Mouse (Mus musculus) hindbrain, embryonic 14.5 days (tissue): ENCODE data around the gene Tor2a. TPM values are rescaled to one million over a fixed set of nuclear protein-coding genes. Genes with fewer than 3 reads are reported as not detected.

Experiments used
- ATAC-seq: fragments of 200-750 bp; cut with Nextera tagmentation; 2 replicates; pipeline ENCODE4 v1.8.0; 2017; ENCODE audit warnings: moderate number of reproducible peaks, mild to moderate bottlenecking, moderate TSS enrichment, moderate library complexity; ENCODE audit not compliant: low FRiP score
- DNase-seq: peaks from one replicate; pipeline ENCODE4 v3.0.0-alpha.2; 2015; ENCODE audit warnings: low spot score
- H3K27ac ChIP-seq: fragments of 300-500 bp; sonication (generic); 2 replicates; pipeline ENCODE4 v1.5.1; 2014; ENCODE audit warnings: mild to moderate bottlenecking, moderate library complexity
- H3K27me3 ChIP-seq: fragments of 300-500 bp; sonication (generic); 2 replicates; pipeline ENCODE4 v1.6.1; 2014; ENCODE audit warnings: mild to moderate bottlenecking, low read length, mixed read lengths; ENCODE audit not compliant: control insufficient read depth, insufficient read depth
- H3K36me3 ChIP-seq: fragments of 300-500 bp; sonication (generic); replicated peaks from 2 replicates; pipeline ENCODE4 v1.6.1; 2014; ENCODE audit not compliant: control insufficient read depth, insufficient read depth
- H3K4me1 ChIP-seq: fragments of 300-500 bp; sonication (generic); replicated peaks from 2 replicates; pipeline ENCODE4 v1.6.1; 2014; ENCODE audit warnings: antibody characterized with exemption, low read length, mixed read lengths; ENCODE audit not compliant: control insufficient read depth, insufficient read depth
- H3K4me2 ChIP-seq: fragments of 300-500 bp; sonication (generic); replicated peaks from 2 replicates; pipeline ENCODE4 v1.6.1; 2014; ENCODE audit warnings: mild to moderate bottlenecking, moderate library complexity
- H3K4me3 ChIP-seq: fragments of 300-500 bp; sonication (generic); replicated peaks from 2 replicates; pipeline ENCODE4 v1.5.1; 2014; ENCODE audit warnings: mild to moderate bottlenecking, low read length
- H3K9ac ChIP-seq: fragments of 300-500 bp; sonication (generic); 2 replicates; pipeline ENCODE4 v1.6.1; 2014
- H3K9me3 ChIP-seq: fragments of 300-500 bp; sonication (generic); 2 replicates; pipeline ENCODE4 v1.6.1; 2016; ENCODE audit warnings: low read length; ENCODE audit not compliant: control insufficient read depth
- WGBS: fragments of 180-500 bp; shearing (Covaris S2); extraction: QIAGEN DNeasy Blood & Tissue Kit; methylation state at CpG from one replicate; pipeline ENCODE4 v1.1.7; 2014; 5-methylcytosine and 5-hydroxymethylcytosine counted together
- polyA plus RNA-seq: library from polyadenylated mRNA; unstranded; fragments of >200 nt; fragmentation: Nextera tagmentation; extraction: Ambion mirVana; gene quantifications from 2 replicates; pipeline ENCODE4 v1.2.1, GENCODE M21; 2014

The Tor2a gene
- polyA plus RNA-seq, 1 experiment from 2014 or later: 53.1 TPM

DNA sequence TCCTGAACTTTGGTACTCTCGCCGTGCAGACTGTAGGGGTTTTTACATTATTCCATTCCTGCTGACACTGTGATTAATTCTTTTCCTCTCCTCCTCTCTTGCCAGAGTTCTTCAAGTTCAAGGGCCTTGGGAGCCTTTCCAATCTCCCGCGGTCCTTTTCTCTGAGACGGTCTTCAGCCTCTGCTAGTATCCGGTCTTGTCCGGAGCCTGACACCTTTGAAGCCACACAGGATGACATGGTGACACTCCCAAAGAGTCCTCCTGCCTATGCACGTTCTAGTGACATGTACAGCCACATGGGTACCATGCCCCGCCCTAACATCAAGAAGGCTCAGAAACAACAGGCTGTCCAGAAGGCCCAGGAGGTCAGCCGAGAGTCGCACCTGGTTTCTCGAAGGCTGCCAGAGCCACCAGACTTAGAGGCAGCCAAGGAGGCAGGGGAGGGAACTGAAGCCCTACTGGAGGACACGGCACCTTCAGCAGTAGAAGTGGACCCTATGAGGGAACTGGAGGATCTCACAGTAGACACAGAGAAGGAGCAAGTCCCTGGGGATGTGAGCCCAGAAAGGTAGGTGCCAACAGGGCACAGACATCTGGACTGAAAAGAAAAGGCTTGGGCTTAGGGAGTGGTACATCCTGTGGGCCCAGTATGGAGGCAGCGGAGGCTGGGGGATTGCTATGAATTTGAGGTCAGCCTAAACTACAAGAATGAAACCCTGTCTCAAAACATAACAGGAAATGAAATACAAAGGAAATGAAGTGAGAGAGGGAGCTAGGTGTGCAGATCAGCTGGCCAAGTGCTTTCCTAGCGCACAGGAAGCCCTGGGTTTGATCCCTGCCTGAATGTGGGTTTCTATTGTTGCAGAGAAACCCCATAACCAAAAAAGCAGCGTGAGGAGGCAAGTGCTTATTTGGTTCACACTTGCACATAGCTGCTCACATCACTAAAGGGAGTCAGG, 31.9 kb upstream of the Tor2a start:
- H3K9ac ChIP-seq: no peak overlapping the region
- H3K9me3 ChIP-seq: no peaks in the 10 kb centered on the region
- H3K4me2 ChIP-seq: no peak overlapping the region
- DNase-seq: no peak
- no peak for ATAC-seq
- H3K27ac ChIP-seq: no peak overlapping the region
- WGBS: 81% methylated on average over 16 of the region's 16 CpGs
- no peaks in the 10 kb centered on the region for H3K27me3 ChIP-seq
- no peak overlapping the region for H3K4me3 ChIP-seq
- H3K4me1 ChIP-seq: peaks cover 3% of the 10 kb centered on the region; the same call in 1 of the 2 replicates
- no peaks in the 10 kb centered on the region for H3K36me3 ChIP-seq

DNA sequence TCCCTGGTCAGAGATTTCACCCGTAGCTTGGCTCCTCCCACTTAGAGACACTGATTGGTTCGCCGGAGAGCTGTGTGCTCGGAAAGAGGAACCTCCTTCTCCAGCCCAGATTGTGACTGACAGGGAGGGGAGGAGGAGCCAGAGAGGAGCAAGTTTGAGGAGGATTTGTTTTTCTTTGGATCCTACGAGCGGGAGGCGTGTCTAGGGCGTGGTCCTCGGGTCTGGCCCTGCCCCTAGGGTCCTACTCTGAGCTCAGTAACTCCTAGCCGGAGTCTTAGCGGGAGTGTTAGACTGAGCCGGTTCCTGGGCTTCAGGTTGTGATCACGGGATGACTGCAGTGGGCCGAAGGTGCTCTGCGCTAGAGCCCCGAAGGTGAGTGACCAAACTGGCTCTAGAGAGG, 29.6 kb upstream of the Tor2a start:
- DNase-seq (peak; percentile 85), ATAC-seq (peak; percentile 93)
- peak overlapping the region; percentile 48 for H3K4me2 ChIP-seq
- H3K27me3 ChIP-seq: no peaks in the 10 kb centered on the region
- peak overlapping the region; percentile 24 for H3K4me3 ChIP-seq
- no peaks in the 10 kb centered on the region for H3K36me3 ChIP-seq
- H3K9ac ChIP-seq: peak overlapping the region; percentile 41; the same call in 1 of the 2 replicates
- WGBS: under 1% methylated on average over 16 of the region's 16 CpGs
- H3K27ac ChIP-seq: no peak overlapping the region
- no peaks in the 10 kb centered on the region for H3K9me3 ChIP-seq
- no peaks in the 10 kb centered on the region for H3K4me1 ChIP-seq

GRCm38 (mm10) chr2:32728463-32728862, 28.6 kb upstream of the Tor2a start:
- no peak for DNase-seq
- H3K36me3 ChIP-seq: no peaks in the 10 kb centered on the region
- H3K4me1 ChIP-seq: no peaks in the 10 kb centered on the region
- H3K9me3 ChIP-seq: no peaks in the 10 kb centered on the region
- no peak overlapping the region for H3K27ac ChIP-seq
- peak overlapping the region; percentile 24 for H3K4me3 ChIP-seq
- WGBS: 53% methylated on average over 7 of the region's 7 CpGs
- peak overlapping the region; percentile 48; the same call in 1 of the 2 replicates for H3K4me2 ChIP-seq
- no peak for ATAC-seq
- H3K27me3 ChIP-seq: no peaks in the 10 kb centered on the region
- peak overlapping the region; percentile 11; the same call in 1 of the 2 replicates for H3K9ac ChIP-seq

DNA sequence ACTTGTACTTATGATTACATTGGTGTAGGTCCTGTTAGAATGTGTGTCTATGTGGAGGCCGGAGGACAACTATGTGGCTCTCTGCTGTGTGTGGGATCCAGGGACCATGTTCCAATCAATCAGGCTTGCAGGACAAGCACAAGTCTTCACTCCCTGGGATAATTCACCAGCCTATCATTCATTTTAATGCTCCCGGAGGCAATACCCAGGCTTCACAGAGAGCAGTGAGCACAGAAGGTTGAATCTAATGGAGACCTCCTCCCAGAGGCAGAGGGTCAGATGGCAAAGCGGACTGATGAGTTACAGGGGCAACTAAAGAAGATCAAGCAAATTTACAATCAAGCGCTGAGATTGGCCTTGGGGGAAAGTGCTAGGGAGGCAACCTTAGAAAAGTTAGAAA, 27.5 kb upstream of the Tor2a start:
- H3K27me3 ChIP-seq: no peaks in the 10 kb centered on the region
- no peak overlapping the region for H3K27ac ChIP-seq
- no peak overlapping the region for H3K9ac ChIP-seq
- H3K4me1 ChIP-seq: no peaks in the 10 kb centered on the region
- no peak for DNase-seq
- ATAC-seq: no peak
- WGBS: 64% methylated on average over 4 of the region's 4 CpGs
- H3K4me2 ChIP-seq: 0 out of 2 replicates have a peak overlapping the region, but pooled peaks have one; percentile 48
- no peaks in the 10 kb centered on the region for H3K9me3 ChIP-seq
- no peaks in the 10 kb centered on the region for H3K36me3 ChIP-seq
- no peak overlapping the region for H3K4me3 ChIP-seq

DNA sequence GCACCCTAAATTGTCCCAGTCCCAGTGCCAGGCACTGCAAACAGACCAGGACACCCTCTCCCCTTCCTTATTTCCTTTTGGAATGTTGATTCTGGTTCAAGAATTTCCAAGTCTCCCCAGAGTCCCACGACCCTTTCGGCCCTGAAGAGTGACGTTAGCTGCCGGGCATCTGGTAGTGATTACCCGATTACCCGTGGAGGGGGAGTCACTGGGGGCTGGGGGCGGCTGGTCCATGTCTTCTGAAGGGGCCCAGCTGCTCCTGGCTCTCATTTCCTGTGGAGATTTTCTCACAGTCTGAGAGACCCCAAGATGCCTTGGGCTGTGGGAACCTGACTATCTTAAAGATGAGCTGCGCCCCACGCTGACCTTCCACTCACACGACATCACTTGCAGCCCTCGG, 26.2 kb upstream of the Tor2a start:
- H3K4me1 ChIP-seq: no peaks in the 10 kb centered on the region
- no peak for ATAC-seq
- no peaks in the 10 kb centered on the region for H3K27me3 ChIP-seq
- no peak for DNase-seq
- peak overlapping the region; percentile 26; the same call in 1 of the 2 replicates for H3K27ac ChIP-seq
- H3K9me3 ChIP-seq: no peaks in the 10 kb centered on the region
- H3K9ac ChIP-seq: no peak overlapping the region
- WGBS: 46% methylated on average over 11 of the region's 11 CpGs
- H3K4me3 ChIP-seq: no peak overlapping the region
- no peaks in the 10 kb centered on the region for H3K36me3 ChIP-seq
- no peak overlapping the region for H3K4me2 ChIP-seq

- Histone ChIP-seq H3K9ac (no peak overlapping the region), H3K4me1 (no peaks in the 10 kb centered on the region), H3K4me3 (no peak overlapping the region), H3K27me3 (no peaks in the 10 kb centered on the region), H3K4me2 (no peak overlapping the region), H3K36me3 (no peaks in the 10 kb centered on the region), H3K9me3 (no peaks in the 10 kb centered on the region), H3K27ac (0 out of 2 replicates have a peak overlapping the region, but pooled peaks have one; percentile 51)
- ATAC-seq: no peak
- 79% methylated on average over 4 of the region's 4 CpGs for WGBS
- no peak for DNase-seq
These were observed 25.1 kb upstream of the Tor2a start for GRCm38 (mm10) chr2:32731911-32732310.

- H3K9me3 ChIP-seq: no peaks in the 10 kb centered on the region
- H3K9ac ChIP-seq: no peak overlapping the region
- H3K4me1 ChIP-seq: no peaks in the 10 kb centered on the region
- H3K4me2 ChIP-seq: no peak overlapping the region
- H3K27ac ChIP-seq: no peak overlapping the region
- no peaks in the 10 kb centered on the region for H3K36me3 ChIP-seq
- ATAC-seq (no peak), DNase-seq (no peak)
- no peaks in the 10 kb centered on the region for H3K27me3 ChIP-seq
- H3K4me3 ChIP-seq: no peak overlapping the region
- 86% methylated on average over 6 of the region's 6 CpGs for WGBS
These were observed 24.3 kb upstream of the Tor2a start for GRCm38 (mm10) chr2:32732695-32733094.

DNA sequence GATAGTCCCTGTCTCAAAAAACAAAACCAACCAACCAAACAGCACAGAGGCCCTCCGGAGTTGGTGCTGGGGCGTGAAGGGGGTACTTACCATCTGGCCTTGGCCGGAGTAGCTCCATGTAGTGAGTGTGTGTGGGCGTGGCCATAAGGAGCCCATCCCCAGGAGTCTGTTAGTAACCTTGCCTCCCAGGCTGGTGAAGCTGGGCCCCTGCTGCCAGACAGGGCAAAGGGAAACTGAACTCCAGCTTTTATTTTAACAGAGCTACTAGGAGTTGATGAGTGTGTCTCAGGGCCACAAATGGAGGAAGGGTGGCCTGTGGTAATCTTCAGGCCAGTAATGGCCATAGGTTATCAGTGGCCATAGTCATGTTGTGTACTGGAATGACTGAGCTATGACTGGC, 22.6 kb upstream of the Tor2a start:
- WGBS: 52% methylated on average over 4 of the region's 4 CpGs
- Histone ChIP-seq H3K4me3 (no peak overlapping the region), H3K27ac (no peak overlapping the region), H3K4me1 (no peaks in the 10 kb centered on the region), H3K27me3 (no peaks in the 10 kb centered on the region), H3K9me3 (no peaks in the 10 kb centered on the region), H3K4me2 (no peak overlapping the region), H3K9ac (no peak overlapping the region), H3K36me3 (no peaks in the 10 kb centered on the region)
- ATAC-seq: no peak
- no peak for DNase-seq

DNA sequence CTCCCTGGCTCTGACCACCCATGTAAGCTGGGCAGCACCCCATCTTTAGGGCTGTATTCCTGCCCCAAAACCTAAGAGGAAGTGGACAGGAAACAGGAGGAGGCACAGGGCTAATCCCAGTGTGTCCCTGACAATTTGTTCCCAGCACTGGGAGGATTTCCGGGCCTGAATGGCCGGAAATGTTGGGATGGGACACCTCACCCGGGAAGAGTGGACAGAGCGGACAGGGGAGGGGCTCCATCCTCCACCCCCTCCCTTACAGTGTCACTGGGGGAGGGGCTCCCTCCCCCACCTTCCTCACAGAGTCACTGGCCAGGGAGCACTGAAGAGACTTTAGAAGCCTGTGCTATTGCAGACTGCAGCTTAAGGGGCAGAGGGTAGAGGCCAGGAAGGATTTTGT, 22.1 kb upstream of the Tor2a start:
- no peak overlapping the region for H3K4me2 ChIP-seq
- H3K27me3 ChIP-seq: no peaks in the 10 kb centered on the region
- WGBS: 66% methylated on average over 4 of the region's 4 CpGs

More for the DNA sequence above, 22.1 kb upstream of the Tor2a start:
- Histone ChIP-seq H3K4me1 (0 out of 2 replicates have a peak, but pooled peaks cover 3% of the 10 kb centered on the region), H3K4me3 (no peak overlapping the region), H3K9me3 (no peaks in the 10 kb centered on the region), H3K27ac (no peak overlapping the region), H3K9ac (no peak overlapping the region), H3K36me3 (no peaks in the 10 kb centered on the region)
- no peak for DNase-seq
- ATAC-seq: no peak
